Mouse (Mus musculus): ENCODE data around the gene Aldh1a7. TPM values are rescaled to one million over a fixed set of nuclear protein-coding genes. Genes with fewer than 3 reads are reported as not detected.
A peak's percentile ranks its signal among the peaks of the same experiment; 100 is the strongest.

Gene Aldh1a7
- polyA plus RNA-seq (2016; fragmentation: Nextera tagmentation; extraction: Ambion mirVana): 2.8 and 3.6 TPM in 2 replicates

DNA sequence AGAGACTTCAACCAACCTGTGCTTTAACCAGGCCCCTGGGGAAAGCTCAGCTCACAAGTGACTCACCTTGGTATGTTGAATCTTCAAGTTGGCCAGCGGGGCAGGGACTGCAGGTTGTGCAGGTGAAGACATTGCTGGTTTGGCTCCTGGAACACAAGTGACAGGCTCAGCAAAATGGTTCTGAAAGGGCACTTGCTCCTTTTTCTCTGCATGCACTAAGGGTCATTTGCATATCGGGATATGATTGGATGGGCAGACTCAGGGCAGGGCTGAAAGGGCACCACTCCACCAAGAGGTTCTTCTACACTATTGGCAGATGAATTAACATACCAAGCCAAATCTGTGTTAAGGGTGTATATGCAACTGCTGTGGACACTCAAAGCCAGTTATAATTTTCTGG lies at the start of gene Aldh1a7:
Gene Aldh1a7 (minus strand): TSS at position 182 of the 400 bp plus-strand sequence.
- peak; percentile 24 for DNase-seq (ENCODE audit: low spot score)
- Histone ChIP-seq H3K36me3 (replicated peaks) (no peaks in the 10 kb centered on the region), H3K27me3 (replicated peaks; ENCODE audit: low read depth, poor library complexity, severe bottlenecking) (no peaks in the 10 kb centered on the region), H3K9me3 (no peaks in the 10 kb centered on the region), H3K27ac (replicated peaks) (no peak within 1 kb of the TSS), H3K4me1 (0 out of 2 replicates have a peak, but pooled peaks cover 2% of the 10 kb centered on the region), H3K4me3 (no peak within 1 kb of the TSS)
- WGBS: 66% methylated on average over 2 of the region's 2 CpGs

DNA sequence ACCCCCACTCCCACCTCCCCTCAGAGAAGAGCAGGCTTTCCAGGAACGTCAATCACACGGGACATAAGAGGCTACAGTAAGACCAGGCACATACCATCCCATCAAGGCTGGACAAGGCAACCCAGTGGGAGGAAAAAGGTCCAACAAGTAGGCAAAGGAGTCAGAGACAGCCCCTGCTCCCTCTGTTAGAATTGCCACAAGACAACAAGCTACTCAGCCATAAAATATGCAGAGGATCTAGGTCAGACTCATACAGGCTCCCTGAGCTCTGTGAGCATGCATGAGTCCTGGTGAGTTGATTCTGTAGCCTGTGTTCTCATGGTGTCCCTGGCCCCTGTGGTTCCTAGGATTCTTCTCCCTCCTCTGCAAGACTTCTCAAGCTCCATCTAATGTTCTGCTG lies 48.3 kb upstream of the Aldh1a7 start:
- no peaks in the 10 kb centered on the region for H3K9me3 ChIP-seq
- 70% methylated on average over 2 of the region's 2 CpGs for WGBS
- no peaks in the 10 kb centered on the region for H3K4me1 ChIP-seq
- H3K36me3 ChIP-seq (replicated peaks): no peaks in the 10 kb centered on the region
- no peak for DNase-seq (ENCODE audit: low spot score)
- no peak overlapping the region for H3K27ac ChIP-seq (replicated peaks)
- H3K4me3 ChIP-seq: no peak overlapping the region
- no peaks in the 10 kb centered on the region for H3K27me3 ChIP-seq (replicated peaks; ENCODE audit: low read depth, poor library complexity, severe bottlenecking)

DNA sequence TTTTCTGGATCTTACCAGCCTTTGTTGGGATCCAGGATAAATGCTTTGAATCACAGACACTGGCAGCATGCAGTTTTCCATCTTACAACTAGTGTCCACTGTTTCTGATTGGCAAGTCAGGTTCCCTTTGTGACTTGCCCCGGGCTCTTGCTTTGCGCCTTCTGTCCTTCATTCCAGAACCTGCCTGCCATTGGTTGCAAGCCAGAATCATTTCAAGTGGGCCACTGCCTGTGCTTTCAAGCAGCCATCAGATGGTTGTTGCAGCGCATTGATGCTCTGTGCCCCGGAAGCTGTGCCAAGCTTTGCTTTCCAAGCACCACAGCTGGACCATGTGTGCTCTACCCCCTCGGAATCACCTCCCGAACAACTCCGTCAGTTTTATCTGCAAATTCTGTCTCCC lies 46.6 kb upstream of the Aldh1a7 start:
- 92% methylated on average over 7 of the region's 7 CpGs for WGBS
- no peaks in the 10 kb centered on the region for H3K36me3 ChIP-seq (replicated peaks)
- DNase-seq (ENCODE audit: low spot score): no peak
- no peaks in the 10 kb centered on the region for H3K27me3 ChIP-seq (replicated peaks; ENCODE audit: low read depth, poor library complexity, severe bottlenecking)
- no peaks in the 10 kb centered on the region for H3K4me1 ChIP-seq
- no peaks in the 10 kb centered on the region for H3K9me3 ChIP-seq
- H3K4me3 ChIP-seq: no peak overlapping the region
- H3K27ac ChIP-seq (replicated peaks): no peak overlapping the region

DNA sequence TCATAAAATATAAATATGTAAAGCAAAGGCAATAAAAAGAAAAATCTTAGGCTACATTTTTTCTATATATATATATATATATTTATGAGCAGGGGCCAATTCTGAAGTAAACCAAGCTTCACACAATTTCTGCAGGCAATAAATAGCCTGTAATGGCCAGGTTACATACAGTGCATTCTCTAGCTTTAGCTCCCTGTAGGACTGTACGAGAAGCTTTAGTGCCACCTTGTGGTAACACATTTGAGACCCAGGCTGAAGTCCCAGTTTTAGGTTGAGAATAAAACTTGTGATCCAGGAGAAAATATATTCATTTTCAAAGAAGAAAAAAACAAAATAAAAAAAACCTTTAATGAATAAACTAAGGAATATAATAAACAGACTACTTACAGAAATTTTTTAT lies 36.9 kb upstream of the Aldh1a7 start:
- DNase-seq (ENCODE audit: low spot score): no peak

DNA sequence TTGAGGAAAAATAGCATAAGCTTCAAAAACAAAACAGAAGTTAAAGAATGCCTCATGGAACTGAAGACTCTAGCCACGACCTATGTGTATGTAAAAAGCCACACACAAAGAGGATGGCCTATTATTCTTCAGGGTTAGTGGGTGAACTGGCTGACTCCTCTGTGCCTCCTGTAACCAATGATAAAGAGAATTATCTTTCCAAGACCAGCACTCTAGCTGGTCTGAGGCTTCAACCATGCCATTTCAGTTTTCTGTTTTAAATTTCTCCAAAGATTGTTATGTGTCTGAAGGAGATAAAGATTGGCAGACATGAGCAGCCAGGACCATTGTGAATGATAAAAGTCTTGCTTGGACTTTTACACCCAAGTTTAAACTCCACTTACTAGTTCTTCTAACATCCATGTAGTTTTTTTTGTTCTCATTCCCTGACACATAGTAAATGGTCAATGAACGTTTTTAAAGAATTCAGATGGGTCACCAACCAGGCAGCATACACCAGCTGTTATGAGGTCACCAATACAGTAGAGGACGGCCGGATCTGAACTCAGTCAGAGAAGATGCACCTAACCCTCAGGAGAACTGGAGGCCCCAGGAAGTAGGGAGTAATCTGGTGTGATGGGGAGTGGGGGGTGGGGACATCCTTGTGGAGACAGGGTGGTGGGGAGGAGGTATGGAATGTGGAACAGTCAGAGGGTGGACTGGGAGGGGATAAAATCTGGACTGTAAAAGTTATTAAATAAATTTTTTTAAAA lies 34.5 kb upstream of the Aldh1a7 start:
- Histone ChIP-seq H3K9me3 (no peaks in the 10 kb centered on the region), H3K4me3 (no peak overlapping the region), H3K36me3 (replicated peaks) (no peaks in the 10 kb centered on the region), H3K4me1 (no peaks in the 10 kb centered on the region), H3K27ac (replicated peaks) (no peak overlapping the region), H3K27me3 (replicated peaks; ENCODE audit: low read depth, poor library complexity, severe bottlenecking) (no peaks in the 10 kb centered on the region)
- WGBS: 75% methylated on average over 4 of the region's 4 CpGs
- no peak for DNase-seq (ENCODE audit: low spot score)

More for the DNA sequence above, 36.9 kb upstream of the Aldh1a7 start:
- H3K9me3 ChIP-seq: no peaks in the 10 kb centered on the region
- no peaks in the 10 kb centered on the region for H3K36me3 ChIP-seq (replicated peaks)
- H3K4me1 ChIP-seq: no peaks in the 10 kb centered on the region
- H3K4me3 ChIP-seq: no peak overlapping the region
- 23% methylated on average over 1 of the region's 1 CpGs for WGBS
- no peak overlapping the region for H3K27ac ChIP-seq (replicated peaks)
- no peaks in the 10 kb centered on the region for H3K27me3 ChIP-seq (replicated peaks; ENCODE audit: low read depth, poor library complexity, severe bottlenecking)

DNA sequence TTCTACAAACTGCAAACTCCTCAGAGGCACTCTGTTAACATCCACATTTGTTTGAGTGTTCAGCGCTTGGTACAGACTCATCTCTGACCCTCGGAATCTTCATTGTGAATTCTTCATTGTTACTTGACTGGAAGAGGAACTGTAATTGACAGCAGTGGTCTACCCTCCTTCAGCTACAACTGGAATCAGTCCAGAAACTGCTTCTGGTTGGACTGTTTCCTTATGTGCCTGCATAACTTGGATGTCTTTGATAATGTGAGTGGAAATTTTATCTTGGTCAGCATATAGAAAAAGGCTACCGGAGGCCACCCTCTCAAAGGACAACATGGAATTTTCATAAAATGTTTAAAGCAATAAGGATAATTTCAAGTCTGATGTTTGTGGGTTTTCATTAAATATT lies 33.8 kb upstream of the Aldh1a7 start:
- DNase-seq (ENCODE audit: low spot score): no peak
- H3K27ac ChIP-seq (replicated peaks): no peak overlapping the region
- H3K4me1 ChIP-seq: no peaks in the 10 kb centered on the region
- H3K4me3 ChIP-seq: no peak overlapping the region
- H3K36me3 ChIP-seq (replicated peaks): no peaks in the 10 kb centered on the region
- 78% methylated on average over 3 of the region's 3 CpGs for WGBS
- no peaks in the 10 kb centered on the region for H3K9me3 ChIP-seq
- no peaks in the 10 kb centered on the region for H3K27me3 ChIP-seq (replicated peaks; ENCODE audit: low read depth, poor library complexity, severe bottlenecking)

DNA sequence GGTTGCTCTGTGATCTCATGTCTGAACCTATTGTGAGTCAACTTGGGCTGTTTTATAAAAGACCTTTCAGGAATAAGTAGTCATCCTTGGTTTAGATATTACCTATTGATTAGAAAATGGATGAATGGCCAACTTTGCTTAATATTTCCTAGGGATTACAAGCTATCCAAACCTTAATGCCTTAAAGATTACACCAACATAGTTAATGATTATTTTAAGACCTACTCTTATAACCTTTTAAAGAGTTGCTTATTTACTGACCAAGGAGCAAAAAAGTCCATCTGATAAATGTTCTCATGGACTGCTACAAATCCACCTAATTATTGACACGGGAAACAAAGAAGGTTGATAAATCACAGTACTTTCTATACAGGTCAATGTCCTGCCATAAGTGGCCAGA lies 17.3 kb upstream of the Aldh1a7 start:
- H3K4me1 ChIP-seq: no peaks in the 10 kb centered on the region
- no peaks in the 10 kb centered on the region for H3K36me3 ChIP-seq (replicated peaks)
- no peak overlapping the region for H3K4me3 ChIP-seq
- no peak for DNase-seq (ENCODE audit: low spot score)
- H3K27ac ChIP-seq (replicated peaks): no peak overlapping the region
- 83% methylated on average over 1 of the region's 1 CpGs for WGBS
- H3K27me3 ChIP-seq (replicated peaks; ENCODE audit: low read depth, poor library complexity, severe bottlenecking): no peaks in the 10 kb centered on the region
- H3K9me3 ChIP-seq: no peaks in the 10 kb centered on the region

DNA sequence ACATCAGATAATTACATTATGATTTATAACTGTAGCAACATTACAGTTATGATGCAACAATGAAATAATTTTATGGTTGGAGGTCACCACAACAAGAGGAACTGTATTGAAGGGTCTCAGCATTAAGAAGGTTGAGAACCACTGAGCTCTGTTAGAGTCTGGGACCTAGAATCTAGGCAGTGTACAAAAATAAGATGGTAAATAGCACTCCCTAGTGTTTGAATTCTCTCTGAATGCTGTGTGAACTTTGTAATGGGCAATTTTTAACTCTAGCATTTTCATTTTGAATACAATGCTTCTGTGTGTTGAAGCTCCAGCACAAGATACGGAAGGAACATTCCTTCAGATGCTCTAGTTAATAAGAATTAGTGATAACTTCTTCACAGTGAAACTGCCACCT lies 916 bp upstream of the Aldh1a7 start:
- no peak for DNase-seq (ENCODE audit: low spot score)

DNA sequence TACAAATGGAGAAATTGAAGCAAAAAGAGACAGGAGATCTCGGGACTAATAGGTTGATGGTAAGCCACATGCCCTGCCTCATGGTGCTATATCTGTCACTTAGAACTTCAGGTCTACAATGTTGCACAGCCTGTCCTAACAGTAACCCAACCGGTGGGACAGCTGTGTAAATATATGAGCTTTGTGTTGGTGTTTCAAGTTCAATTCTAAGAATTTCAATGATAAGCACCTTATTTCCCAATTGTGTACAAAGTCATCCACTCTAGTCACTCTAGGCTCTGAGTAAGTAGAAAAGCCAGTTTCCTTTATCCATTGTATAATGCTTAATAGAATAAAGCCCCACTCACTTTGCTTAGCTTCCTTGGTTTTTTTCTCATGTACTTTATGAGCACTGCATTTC lies 4.4 kb downstream of the Aldh1a7 start:
- 85% methylated on average over 2 of the region's 2 CpGs for WGBS

More for the DNA sequence above, 916 bp upstream of the Aldh1a7 start:
- Histone ChIP-seq H3K27me3 (replicated peaks; ENCODE audit: low read depth, poor library complexity, severe bottlenecking) (no peaks in the 10 kb centered on the region), H3K27ac (replicated peaks) (no peak overlapping the region), H3K4me3 (no peak overlapping the region), H3K36me3 (replicated peaks) (no peaks in the 10 kb centered on the region), H3K9me3 (no peaks in the 10 kb centered on the region), H3K4me1 (0 out of 2 replicates have a peak, but pooled peaks cover 2% of the 10 kb centered on the region)
- 83% methylated on average over 1 of the region's 1 CpGs for WGBS

DNA sequence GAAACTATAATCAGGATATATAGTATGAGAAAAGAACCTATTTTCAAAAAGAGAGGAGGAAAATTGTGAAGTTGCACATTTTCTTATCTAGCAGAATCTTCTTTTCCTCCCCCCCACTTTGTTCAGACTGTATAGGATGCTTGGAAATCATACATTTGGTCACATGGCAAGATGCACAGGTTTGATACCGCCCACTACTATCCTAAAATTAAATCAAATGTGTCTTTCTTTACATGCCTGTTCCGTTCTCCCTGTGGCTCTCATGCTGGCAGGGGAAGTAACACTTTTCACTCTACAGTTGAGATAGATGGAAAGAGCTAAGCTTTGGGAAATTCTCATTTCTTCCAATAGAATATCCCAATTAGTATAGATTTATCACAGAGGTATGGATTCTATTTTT lies 7.1 kb downstream of the Aldh1a7 start:
- WGBS: 91% methylated on average over 2 of the region's 2 CpGs
- Histone ChIP-seq H3K27ac (replicated peaks) (no peak overlapping the region), H3K9me3 (no peaks in the 10 kb centered on the region), H3K4me3 (no peak overlapping the region), H3K27me3 (replicated peaks; ENCODE audit: low read depth, poor library complexity, severe bottlenecking) (no peaks in the 10 kb centered on the region), H3K4me1 (no peaks in the 10 kb centered on the region), H3K36me3 (replicated peaks) (no peaks in the 10 kb centered on the region)
- no peak for DNase-seq (ENCODE audit: low spot score)

More for the DNA sequence above, 4.4 kb downstream of the Aldh1a7 start:
- no peak for DNase-seq (ENCODE audit: low spot score)
- Histone ChIP-seq H3K27me3 (replicated peaks; ENCODE audit: low read depth, poor library complexity, severe bottlenecking) (no peaks in the 10 kb centered on the region), H3K36me3 (replicated peaks) (no peaks in the 10 kb centered on the region), H3K9me3 (no peaks in the 10 kb centered on the region), H3K27ac (replicated peaks) (no peak overlapping the region), H3K4me1 (0 out of 2 replicates have a peak, but pooled peaks cover 2% of the 10 kb centered on the region), H3K4me3 (no peak overlapping the region)

DNA sequence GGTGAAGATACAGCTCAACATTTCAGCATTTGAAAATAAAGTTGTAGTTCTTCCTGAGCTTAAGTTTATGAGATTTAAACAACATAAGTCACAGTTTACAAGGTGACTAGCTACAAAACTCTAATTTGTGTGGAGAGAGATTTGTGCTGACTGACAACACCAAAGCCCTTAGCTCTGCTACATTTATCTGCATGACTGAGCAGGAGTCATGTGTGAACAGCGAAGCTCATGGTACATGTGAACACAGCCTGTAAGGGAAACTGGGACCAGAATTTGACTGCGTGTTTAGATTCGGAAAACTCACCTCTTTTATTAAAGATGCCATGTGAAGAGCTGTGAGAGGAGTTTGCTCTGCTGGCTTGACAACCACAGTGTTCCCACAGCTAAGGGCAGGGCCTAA lies 11.7 kb downstream of the Aldh1a7 start:
- Histone ChIP-seq H3K27ac (replicated peaks) (no peak overlapping the region), H3K36me3 (replicated peaks) (no peaks in the 10 kb centered on the region), H3K9me3 (no peaks in the 10 kb centered on the region), H3K27me3 (replicated peaks; ENCODE audit: low read depth, poor library complexity, severe bottlenecking) (no peaks in the 10 kb centered on the region), H3K4me3 (no peak overlapping the region), H3K4me1 (no peaks in the 10 kb centered on the region)
- no peak for DNase-seq (ENCODE audit: low spot score)
- WGBS: 88% methylated on average over 3 of the region's 3 CpGs

DNA sequence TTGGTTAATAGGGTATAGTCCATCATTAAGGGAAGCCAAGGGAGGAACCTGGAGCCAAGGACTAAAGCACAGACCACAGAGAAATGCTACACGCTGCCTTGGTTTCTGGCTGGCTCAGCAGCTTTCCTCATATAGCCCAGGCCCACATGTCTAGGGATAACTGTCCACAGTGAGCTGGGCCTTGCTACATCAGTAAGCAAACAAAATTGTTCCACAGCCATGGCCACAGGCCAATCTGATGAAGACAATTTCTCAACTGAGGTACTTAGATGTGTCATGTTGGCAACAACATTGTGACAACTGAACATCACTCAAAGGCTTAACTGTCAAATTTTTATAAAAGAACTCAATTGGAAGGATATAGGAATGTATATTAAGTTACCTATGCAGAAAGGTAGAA lies 12.3 kb downstream of the Aldh1a7 start:
- H3K27ac ChIP-seq (replicated peaks): no peak overlapping the region
- no peaks in the 10 kb centered on the region for H3K9me3 ChIP-seq
- no peaks in the 10 kb centered on the region for H3K4me1 ChIP-seq
- no peaks in the 10 kb centered on the region for H3K36me3 ChIP-seq (replicated peaks)
- no peak for DNase-seq (ENCODE audit: low spot score)
- no peak overlapping the region for H3K4me3 ChIP-seq
- WGBS: 85% methylated on average over 1 of the region's 1 CpGs
- H3K27me3 ChIP-seq (replicated peaks; ENCODE audit: low read depth, poor library complexity, severe bottlenecking): no peaks in the 10 kb centered on the region

DNA sequence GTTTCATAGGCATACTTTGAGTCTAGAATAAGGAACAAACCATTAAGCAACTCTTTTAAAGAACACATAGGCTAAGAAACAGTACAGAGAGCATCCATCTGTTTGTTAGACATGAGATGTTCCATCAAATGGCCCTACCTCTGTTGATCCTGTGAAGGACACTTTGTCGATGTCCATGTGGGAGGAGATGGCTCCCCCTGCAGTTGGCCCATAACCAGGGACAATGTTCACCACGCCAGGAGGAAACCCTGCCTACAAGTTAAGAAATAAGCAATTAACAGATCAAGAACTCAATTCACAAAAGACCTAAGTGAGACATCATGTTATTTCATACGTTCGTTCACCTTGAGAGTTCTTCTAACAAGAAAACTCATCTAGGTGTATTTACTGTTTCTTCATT lies 12.8 kb downstream of the Aldh1a7 start:
- WGBS: 90% methylated on average over 4 of the region's 4 CpGs
- H3K9me3 ChIP-seq: no peaks in the 10 kb centered on the region
- H3K4me3 ChIP-seq: no peak overlapping the region
- no peaks in the 10 kb centered on the region for H3K4me1 ChIP-seq
- no peak for DNase-seq (ENCODE audit: low spot score)
- no peaks in the 10 kb centered on the region for H3K27me3 ChIP-seq (replicated peaks; ENCODE audit: low read depth, poor library complexity, severe bottlenecking)
- H3K36me3 ChIP-seq (replicated peaks): no peaks in the 10 kb centered on the region
- no peak overlapping the region for H3K27ac ChIP-seq (replicated peaks)

All from embryonic facial prominence, embryonic 10.5 days (tissue).